Mouse (Mus musculus) liver, adult (tissue): Measurements from ENCODE around the gene Anxa1.

Experiments used
- GATA4 ChIP-seq: IDR thresholded peaks from 2 replicates; pipeline ENCODE4 v1.6.1; 2014; ENCODE audit warnings: mild to moderate bottlenecking, low read length; ENCODE audit not compliant: insufficient replicate concordance

Anxa1 gene

GRCm38 (mm10) chr19:20390455-20390994 is at the start of gene Anxa1:
TSS of gene Anxa1 (minus strand) at chr19:20390944.
- no peak for TF ChIP-seq GATA4

DNA sequence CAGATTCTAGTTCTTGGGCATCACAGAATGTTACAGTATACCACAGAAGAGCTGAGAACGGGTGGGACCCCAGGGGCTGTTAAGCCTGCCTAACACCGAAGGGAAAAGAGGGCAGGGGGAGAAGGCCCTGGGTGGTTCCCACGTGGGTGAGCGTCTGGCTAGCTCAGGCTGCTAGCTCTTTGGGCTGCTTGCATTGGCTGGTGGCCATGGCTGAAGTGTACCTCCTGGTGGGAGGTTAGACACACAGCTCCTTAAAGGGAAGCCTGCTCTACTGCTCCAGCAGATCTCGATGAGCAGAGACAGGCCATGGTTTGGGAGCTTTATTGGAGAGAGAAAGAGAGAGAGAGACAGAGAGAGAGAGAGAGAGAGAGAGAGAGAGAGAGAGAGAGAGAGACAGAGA is 46.3 kb upstream of the Anxa1 start:
- no peak for TF ChIP-seq GATA4

DNA sequence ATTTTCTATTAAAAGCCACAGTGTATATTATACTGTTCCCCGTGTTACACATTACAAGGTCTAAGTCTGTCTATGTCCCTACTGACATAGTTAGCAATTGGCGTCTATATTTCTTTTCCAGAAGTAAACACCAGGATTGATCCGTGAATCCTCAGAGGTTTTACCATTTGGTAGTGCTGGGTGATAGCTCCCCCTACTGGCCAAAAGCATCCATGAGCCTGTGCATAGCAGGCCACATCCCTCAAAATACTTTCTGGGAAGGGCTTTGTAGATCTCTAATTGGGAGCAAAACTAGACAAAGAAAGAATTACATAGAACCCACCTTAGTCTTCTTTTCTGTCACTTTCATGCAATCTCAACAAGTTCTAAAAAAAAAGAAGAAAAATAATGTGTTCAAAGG is 43.8 kb upstream of the Anxa1 start:
- TF ChIP-seq GATA4 = no peak

DNA sequence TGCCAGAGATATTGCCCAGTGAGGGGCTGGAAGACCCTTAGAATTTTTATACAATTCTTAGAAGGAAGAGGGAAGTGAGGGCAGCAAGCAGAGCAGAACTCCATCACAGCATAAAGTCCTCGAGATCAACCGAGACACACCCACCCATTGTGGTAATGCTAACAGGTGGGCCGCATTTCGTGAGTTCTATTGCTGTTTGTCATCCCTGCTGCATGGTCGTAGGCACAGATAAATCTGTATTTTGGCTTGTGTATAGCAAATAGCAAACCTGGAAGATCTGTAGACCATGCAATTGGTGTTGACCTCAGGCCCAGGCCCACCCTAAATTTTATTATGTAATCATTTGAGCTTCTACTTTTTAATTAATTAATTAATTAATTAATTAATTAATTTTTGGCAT is 43.2 kb upstream of the Anxa1 start:
- no peak for TF ChIP-seq GATA4

GRCm38 (mm10) chr19:20426443-20427161 is 35.9 kb upstream of the Anxa1 start:
- no peak for TF ChIP-seq GATA4

- TF ChIP-seq GATA4 = no peak
These were observed 20.5 kb upstream of the Anxa1 start for GRCm38 (mm10) chr19:20411276-20411675.

DNA sequence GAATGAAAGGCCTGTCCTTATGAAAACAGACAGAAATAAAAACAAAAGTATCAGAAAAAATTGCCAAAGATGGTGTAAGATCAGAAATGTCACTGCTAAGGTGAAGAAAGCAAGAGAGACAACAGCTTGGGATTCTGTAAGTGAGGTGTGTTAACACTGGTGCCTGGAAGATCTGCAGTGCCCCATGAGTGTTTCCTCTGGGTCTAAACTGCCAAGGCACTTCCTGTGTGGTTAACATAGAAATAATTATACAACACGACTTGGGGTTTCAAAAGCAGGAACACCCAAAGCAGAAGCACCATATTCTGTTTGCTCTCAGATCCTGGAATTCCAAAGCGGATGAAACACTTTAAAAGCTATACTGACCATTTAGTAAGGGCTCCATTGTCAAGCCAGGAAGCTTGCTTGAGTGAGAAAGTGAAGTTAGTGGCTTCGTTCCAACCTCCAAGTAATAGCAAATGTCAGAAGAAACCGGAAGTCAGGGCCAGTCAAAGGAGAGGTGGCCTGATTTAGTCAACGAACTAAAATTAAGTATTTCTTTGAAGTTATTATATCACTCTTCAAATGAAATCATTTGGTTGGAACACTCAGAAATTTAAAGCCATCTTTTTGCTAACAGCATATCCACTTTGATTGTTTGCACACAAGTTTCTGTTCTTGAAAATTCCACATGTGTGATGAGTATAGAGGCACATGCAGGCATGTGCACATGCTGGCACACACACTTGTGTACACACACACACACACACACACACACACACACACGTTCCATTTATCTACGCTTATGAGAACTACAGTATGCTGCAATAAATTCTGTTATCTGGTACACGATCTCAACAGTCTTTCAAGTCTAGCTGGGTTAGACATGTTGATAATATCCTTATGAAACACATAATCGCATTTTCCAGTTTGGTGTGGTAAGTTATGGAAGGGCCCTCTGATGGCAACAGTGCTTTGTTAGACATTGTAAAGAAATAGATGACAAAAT is 19.1 kb upstream of the Anxa1 start:
- TF ChIP-seq GATA4 = no peak

DNA sequence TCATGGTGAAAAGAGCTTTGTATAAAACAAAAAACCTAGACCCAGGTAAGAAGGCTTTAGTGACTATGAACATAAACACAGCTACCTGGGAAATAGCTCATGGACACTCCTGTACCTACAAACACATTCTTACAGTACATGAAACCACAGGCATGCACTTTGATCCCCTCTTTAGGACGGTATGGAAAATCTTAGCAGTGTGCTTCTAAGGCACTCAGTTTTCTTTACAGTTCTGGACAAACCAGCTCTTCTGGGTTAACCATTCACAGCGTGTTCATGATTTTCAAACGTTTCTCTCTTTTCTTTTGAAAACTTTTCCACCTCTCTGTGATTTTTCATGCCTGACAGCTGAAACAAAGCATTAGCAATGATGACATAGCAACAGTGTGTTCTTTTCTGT is 15.7 kb upstream of the Anxa1 start:
- no peak for TF ChIP-seq GATA4

DNA sequence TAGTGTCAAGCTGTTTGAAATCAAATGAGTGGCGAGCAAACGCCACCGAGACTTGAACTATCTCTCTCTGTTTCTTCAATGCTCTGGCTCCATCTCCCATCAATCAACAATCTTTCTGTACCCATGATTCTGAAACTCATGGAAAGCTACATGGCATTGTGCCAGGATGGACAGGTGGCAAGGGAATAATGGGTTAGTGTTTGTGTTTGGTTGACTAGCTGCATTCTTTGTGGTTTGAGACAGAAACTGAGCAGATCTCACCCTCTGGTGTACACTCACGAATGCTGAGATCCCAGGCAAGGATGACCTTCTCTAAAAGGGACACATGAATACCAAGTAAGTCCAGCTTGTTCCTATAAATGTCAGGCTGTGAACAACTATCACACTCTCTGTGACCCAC is 14.3 kb upstream of the Anxa1 start:
- TF ChIP-seq GATA4 = no peak

DNA sequence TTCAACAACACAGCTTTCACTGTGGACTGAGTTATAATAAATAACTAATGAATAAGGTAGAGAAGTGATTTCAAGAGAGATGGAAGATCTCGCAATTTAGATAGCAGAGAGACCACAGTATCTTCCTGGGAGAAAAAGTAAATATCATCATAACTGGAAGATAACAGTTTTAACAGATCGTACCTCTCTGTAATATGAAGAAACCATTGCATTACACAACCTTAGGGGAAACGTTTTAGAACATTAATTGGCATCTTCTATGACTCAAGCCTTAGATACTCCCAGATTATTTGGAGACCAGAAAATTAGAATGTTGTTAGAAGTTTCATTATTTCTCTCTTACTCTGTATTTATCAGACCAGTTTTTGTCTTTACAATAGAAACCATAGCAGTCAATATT is 13.0 kb upstream of the Anxa1 start:
- TF ChIP-seq GATA4 = no peak

GRCm38 (mm10) chr19:20403219-20403618 is 12.5 kb upstream of the Anxa1 start:
- no peak for TF ChIP-seq GATA4

- TF ChIP-seq GATA4 = no peak
These were observed 11.9 kb upstream of the Anxa1 start for GRCm38 (mm10) chr19:20402516-20403200.

- no peak for TF ChIP-seq GATA4
These were observed 11.2 kb upstream of the Anxa1 start for GRCm38 (mm10) chr19:20401961-20402360.

GRCm38 (mm10) chr19:20399187-20399586 is 8.4 kb upstream of the Anxa1 start:
- TF ChIP-seq GATA4 = no peak

- TF ChIP-seq GATA4 = no peak
These were observed 6.3 kb upstream of the Anxa1 start for GRCm38 (mm10) chr19:20397092-20397491.
